9 mouse cellular contexts compared by ENCODE assay signal in genomic region chr7:75880236-75880635, GRCm38 (mm10). TPM values are rescaled to one million over a fixed set of nuclear protein-coding genes. Genes with fewer than 3 reads are reported as not detected.
DNase-seq lines count a peak whose midpoint lies in the region; ATAC-seq and TF ChIP-seq lines count a peak whose summit lies in the region.
"Had no signal": no experiment of that assay in that cellular context is flagged by ENCODE, and none has a peak within 500 bp of the region (broad histone marks: within the 10 kb centered on the region; RNA-seq: fewer than 3 reads in every experiment).

No protein-coding gene starts in this region.

- ATAC-seq in forebrain, embryonic 11.5 days (replicated peaks; ENCODE audit: low FRiP score): no peak
- ATAC-seq in stomach, embryonic 16.5 days (ENCODE audit: insufficient read depth, low FRiP score): no peak; the same call in 1 of the 2 replicates
- ATAC-seq in stomach, postnatal 0 days (ENCODE audit: low FRiP score, low TSS enrichment): no peak
- ATAC-seq in megakaryocyte-erythroid progenitor cell, adult 5-6 weeks (replicated peaks; ENCODE audit: low FRiP score, low TSS enrichment, poor library complexity, severe bottlenecking): peak; percentile 14; the same call in 1 of the 2 replicates
- ATAC-seq in neural tube, embryonic 15.5 days (ENCODE audit: low FRiP score): peak; percentile 60; the same call in 1 of the 2 replicates

- no peak for TF ChIP-seq CTCF in stomach, postnatal 0 days (IDR thresholded peaks at IDR 0.05; ENCODE audit: low read depth)

- H3K4me1 ChIP-seq in forebrain, embryonic 10.5 days: peaks cover 6% of the 10 kb centered on the region
- no peaks in the 10 kb centered on the region for H3K4me1 ChIP-seq in forebrain, embryonic 11.5 days (replicated peaks; ENCODE audit: control insufficient read depth, insufficient read depth, low read length)
- no peaks in the 10 kb centered on the region for H3K4me1 ChIP-seq in stomach, embryonic 16.5 days (ENCODE audit: control insufficient read depth, insufficient read depth, low read length)
- H3K4me1 ChIP-seq in stomach, postnatal 0 days (replicated peaks; ENCODE audit: control insufficient read depth, insufficient read depth): no peaks in the 10 kb centered on the region
- peaks cover 4% of the 10 kb centered on the region; the same call in 1 of the 2 replicates for H3K4me1 ChIP-seq in neural tube, embryonic 15.5 days

- WGBS in forebrain, embryonic 10.5 days: 66% methylated on average over 8 of the region's 8 CpGs
- WGBS in forebrain, embryonic 11.5 days: 70% methylated on average over 8 of the region's 8 CpGs
- 59% methylated on average over 8 of the region's 8 CpGs for WGBS in stomach, embryonic 16.5 days
- WGBS in stomach, postnatal 0 days: 61% methylated on average over 8 of the region's 8 CpGs
- WGBS in neural tube, embryonic 15.5 days: 67% methylated on average over 8 of the region's 8 CpGs

- no peak for DNase-seq in forebrain, embryonic 10.5 days (ENCODE audit: extremely low spot score, low spot score)
- no peak for DNase-seq in forebrain, embryonic 11.5 days (ENCODE audit: low spot score)
- DNase-seq in stomach, postnatal 0 days (ENCODE audit: low spot score): no peak
- no peak for DNase-seq in frontal cortex, postnatal 14 days (ENCODE audit: low spot score in 2 of 2)
- no peak for DNase-seq in adrenal gland, postnatal 10 days

- no peak overlapping the region for H3K4me3 ChIP-seq in forebrain, embryonic 10.5 days
- H3K4me3 ChIP-seq in forebrain, embryonic 11.5 days (ENCODE audit: low read depth, low read length): no peak overlapping the region
- H3K4me3 ChIP-seq in stomach, embryonic 16.5 days (replicated peaks; ENCODE audit: low read length): no peak overlapping the region
- no peak overlapping the region for H3K4me3 ChIP-seq in stomach, postnatal 0 days (ENCODE audit: low read depth, low read length)
- no peak overlapping the region for H3K4me3 ChIP-seq in neural tube, embryonic 15.5 days (replicated peaks)

- no peak overlapping the region for H3K9ac ChIP-seq in forebrain, embryonic 11.5 days (ENCODE audit: low read length)
- H3K9ac ChIP-seq in stomach, embryonic 16.5 days (ENCODE audit: low read length): 0 out of 2 replicates have a peak overlapping the region, but pooled peaks have one; percentile 35
- H3K9ac ChIP-seq in stomach, postnatal 0 days (ENCODE audit: low read length): no peak overlapping the region
- no peak overlapping the region for H3K9ac ChIP-seq in neural tube, embryonic 15.5 days (replicated peaks)

- H3K27ac ChIP-seq in forebrain, embryonic 10.5 days: peak overlapping the region; percentile 60; the same call in 1 of the 2 replicates
- no peak overlapping the region for H3K27ac ChIP-seq in forebrain, embryonic 11.5 days (ENCODE audit: low read depth, low read length)
- H3K27ac ChIP-seq in stomach, embryonic 16.5 days (ENCODE audit: low read length): no peak overlapping the region
- no peak overlapping the region for H3K27ac ChIP-seq in stomach, postnatal 0 days (replicated peaks)
- no peak overlapping the region; the same call in 1 of the 2 replicates for H3K27ac ChIP-seq in neural tube, embryonic 15.5 days (replicated peaks)
- H3K27ac ChIP-seq: macrophage had no signal

- H3K27me3 ChIP-seq in forebrain, embryonic 10.5 days (ENCODE audit: poor library complexity, severe bottlenecking): no peaks in the 10 kb centered on the region
- H3K27me3 ChIP-seq in forebrain, embryonic 11.5 days (ENCODE audit: control insufficient read depth, insufficient read depth, low read length): no peaks in the 10 kb centered on the region
- no peaks in the 10 kb centered on the region for H3K27me3 ChIP-seq in stomach, embryonic 16.5 days (ENCODE audit: control insufficient read depth, insufficient read depth, low read length)
- H3K27me3 ChIP-seq in stomach, postnatal 0 days (ENCODE audit: control insufficient read depth, insufficient read depth, low read length): no peaks in the 10 kb centered on the region
- no peaks in the 10 kb centered on the region for H3K27me3 ChIP-seq in neural tube, embryonic 15.5 days (replicated peaks)

- no peaks in the 10 kb centered on the region for H3K36me3 ChIP-seq in forebrain, embryonic 10.5 days (replicated peaks)
- H3K36me3 ChIP-seq in forebrain, embryonic 11.5 days (ENCODE audit: control insufficient read depth, insufficient read depth, low read length): no peaks in the 10 kb centered on the region
- H3K36me3 ChIP-seq in stomach, embryonic 16.5 days (ENCODE audit: control insufficient read depth, insufficient read depth, low read length): no peaks in the 10 kb centered on the region
- H3K36me3 ChIP-seq in stomach, postnatal 0 days (ENCODE audit: control insufficient read depth, insufficient read depth, low read length): no peaks in the 10 kb centered on the region
- H3K36me3 ChIP-seq in neural tube, embryonic 15.5 days: no peaks in the 10 kb centered on the region

- no peaks in the 10 kb centered on the region for H3K9me3 ChIP-seq in forebrain, embryonic 10.5 days
- no peaks in the 10 kb centered on the region for H3K9me3 ChIP-seq in forebrain, embryonic 11.5 days (ENCODE audit: control insufficient read depth, low read length)
- H3K9me3 ChIP-seq in stomach, embryonic 16.5 days (replicated peaks; ENCODE audit: control insufficient read depth, low read length): no peaks in the 10 kb centered on the region
- no peaks in the 10 kb centered on the region for H3K9me3 ChIP-seq in stomach, postnatal 0 days (ENCODE audit: control insufficient read depth, low read length)
- no peaks in the 10 kb centered on the region for H3K9me3 ChIP-seq in neural tube, embryonic 15.5 days (replicated peaks)

- TF ChIP-seq EP300 in stomach, postnatal 0 days (optimal IDR thresholded peaks at IDR 0.05): no peak

- H3K4me2 ChIP-seq in forebrain, embryonic 11.5 days (ENCODE audit: low read depth, low read length, severe bottlenecking): no peak overlapping the region
- 0 out of 2 replicates have a peak overlapping the region, but pooled peaks have one; percentile 6 for H3K4me2 ChIP-seq in stomach, embryonic 16.5 days (ENCODE audit: low read depth, low read length)
- H3K4me2 ChIP-seq in stomach, postnatal 0 days (replicated peaks; ENCODE audit: low read depth): no peak overlapping the region
- H3K4me2 ChIP-seq in neural tube, embryonic 15.5 days: peak overlapping the region; percentile 36

RNA-seq across cellular contexts. Expression of gene Klhl25, which starts 32.1 kb away (rescaled TPM):
- polyA plus RNA-seq in forebrain, embryonic 10.5 days (2016; fragmentation: Nextera tagmentation; extraction: Ambion mirVana): 24.2 and 25.2 TPM in 2 replicates
- 22.5 and 25.8 TPM in 2 replicates for polyA plus RNA-seq in forebrain, embryonic 11.5 days (2014; fragmentation: Nextera tagmentation; extraction: Ambion mirVana)
- 13.3 and 14.7 TPM in 2 replicates for polyA plus RNA-seq in stomach, embryonic 16.5 days (2015; fragmentation: Nextera tagmentation; extraction: Ambion mirVana)
- 8.0 and 8.2 TPM in 2 replicates for polyA plus RNA-seq in stomach, postnatal 0 days (2015; fragmentation: Nextera tagmentation; extraction: Ambion mirVana)
- total RNA-seq in megakaryocyte-erythroid progenitor cell, adult 5-6 weeks (2014; fragmentation: Nextera tagmentation): 4.5 and 5.9 TPM in 2 replicates
- 4.0 and 4.3 TPM in 2 replicates for total RNA-seq in megakaryocyte-erythroid progenitor cell, adult 5-6 weeks (2017)
- 22.0 and 22.1 TPM in 2 replicates for polyA plus RNA-seq in neural tube, embryonic 15.5 days (2015; fragmentation: Nextera tagmentation; extraction: Ambion mirVana)
- total RNA-seq in adrenal gland, postnatal 10 days (2021): 10 to 100 TPM; 21.0 to 22.4 TPM

Comparison
In these comparisons a context has a peak if more than half of its experiments do, and no peak if none do; other contexts are left out.
1. H3K4me2 ChIP-seq: peak in stomach, embryonic 16.5 days (single experiment) and neural tube, embryonic 15.5 days (single experiment); none in forebrain, embryonic 11.5 days (single experiment) and stomach, postnatal 0 days (single experiment).
2. ATAC-seq: peak in megakaryocyte-erythroid progenitor cell, adult 5-6 weeks (single experiment) and neural tube, embryonic 15.5 days (single experiment); none in forebrain, embryonic 11.5 days (single experiment), stomach, embryonic 16.5 days (single experiment) and stomach, postnatal 0 days (single experiment).